Mouse (Mus musculus): ENCODE results near the gene Flrt1. TPM values are rescaled to one million over a fixed set of nuclear protein-coding genes. Genes with fewer than 3 reads are reported as not detected.

Flrt1 gene
- polyA plus RNA-seq, 1 experiment from 2014 or later: 9.5 TPM

GRCm38 (mm10) chr19:7126209-7126608 is 20.7 kb upstream of the Flrt1 start:
- Histone ChIP-seq H3K4me3 (ENCODE audit: low read depth, low read length) (no peak overlapping the region), H3K27ac (ENCODE audit: low read depth, low read length) (no peak overlapping the region), H3K4me2 (ENCODE audit: low read length) (no peak overlapping the region), H3K9me3 (replicated peaks; ENCODE audit: control insufficient read depth, low read length) (no peaks in the 10 kb centered on the region), H3K36me3 (ENCODE audit: control insufficient read depth, insufficient read depth, low read length) (no peaks in the 10 kb centered on the region), H3K27me3 (replicated peaks; ENCODE audit: control insufficient read depth, insufficient read depth, low read length) (no peaks in the 10 kb centered on the region), H3K9ac (ENCODE audit: low read length) (no peak overlapping the region), H3K4me1 (ENCODE audit: control insufficient read depth, insufficient read depth, low read length) (peaks cover 28% of the 10 kb centered on the region)
- DNase-seq (ENCODE audit: low spot score) (no peak), ATAC-seq (no peak)
- 73% methylated on average over 1 of the region's 1 CpGs for WGBS

- H3K4me3 ChIP-seq (ENCODE audit: low read depth, low read length): no peak overlapping the region
- DNase-seq (ENCODE audit: low spot score) (no peak), ATAC-seq (no peak)
- no peaks in the 10 kb centered on the region for H3K27me3 ChIP-seq (replicated peaks; ENCODE audit: control insufficient read depth, insufficient read depth, low read length)
- peaks cover 28% of the 10 kb centered on the region for H3K4me1 ChIP-seq (ENCODE audit: control insufficient read depth, insufficient read depth, low read length)
- H3K9me3 ChIP-seq (replicated peaks; ENCODE audit: control insufficient read depth, low read length): no peaks in the 10 kb centered on the region
- 92% methylated on average over 4 of the region's 4 CpGs for WGBS
- H3K27ac ChIP-seq (ENCODE audit: low read depth, low read length): no peak overlapping the region
- H3K36me3 ChIP-seq (ENCODE audit: control insufficient read depth, insufficient read depth, low read length): no peaks in the 10 kb centered on the region
- H3K4me2 ChIP-seq (ENCODE audit: low read length): no peak overlapping the region
- no peak overlapping the region for H3K9ac ChIP-seq (ENCODE audit: low read length)
Measured at GRCm38 (mm10) chr19:7125526-7126156, 20.1 kb upstream of the Flrt1 start.

- 0 out of 2 replicates have a peak overlapping the region, but pooled peaks have one; percentile 13 for H3K9ac ChIP-seq (ENCODE audit: low read length)
- peaks cover 12% of the 10 kb centered on the region for H3K4me1 ChIP-seq (ENCODE audit: control insufficient read depth, insufficient read depth, low read length)
- DNase-seq (ENCODE audit: low spot score) (no peak), ATAC-seq (peak; percentile 48)
- no peaks in the 10 kb centered on the region for H3K36me3 ChIP-seq (ENCODE audit: control insufficient read depth, insufficient read depth, low read length)
- no peaks in the 10 kb centered on the region for H3K27me3 ChIP-seq (replicated peaks; ENCODE audit: control insufficient read depth, insufficient read depth, low read length)
- peak overlapping the region; percentile 79 for H3K27ac ChIP-seq (ENCODE audit: low read depth, low read length)
- H3K4me3 ChIP-seq (ENCODE audit: low read depth, low read length): no peak overlapping the region
- no peaks in the 10 kb centered on the region for H3K9me3 ChIP-seq (replicated peaks; ENCODE audit: control insufficient read depth, low read length)
- WGBS: 40% methylated on average over 10 of the region's 10 CpGs
- H3K4me2 ChIP-seq (ENCODE audit: low read length): no peak overlapping the region
Measured at GRCm38 (mm10) chr19:7122698-7123306, 17.3 kb upstream of the Flrt1 start.

GRCm38 (mm10) chr19:7122277-7122676 is 16.7 kb upstream of the Flrt1 start:
- H3K27me3 ChIP-seq (replicated peaks; ENCODE audit: control insufficient read depth, insufficient read depth, low read length): no peaks in the 10 kb centered on the region
- no peak overlapping the region for H3K9ac ChIP-seq (ENCODE audit: low read length)
- H3K36me3 ChIP-seq (ENCODE audit: control insufficient read depth, insufficient read depth, low read length): no peaks in the 10 kb centered on the region
- 39% methylated on average over 4 of the region's 4 CpGs for WGBS
- peaks cover 12% of the 10 kb centered on the region for H3K4me1 ChIP-seq (ENCODE audit: control insufficient read depth, insufficient read depth, low read length)
- DNase-seq (ENCODE audit: low spot score) (no peak), ATAC-seq (peak; percentile 71)
- H3K4me3 ChIP-seq (ENCODE audit: low read depth, low read length): no peak overlapping the region
- peak overlapping the region; percentile 79 for H3K27ac ChIP-seq (ENCODE audit: low read depth, low read length)
- H3K9me3 ChIP-seq (replicated peaks; ENCODE audit: control insufficient read depth, low read length): no peaks in the 10 kb centered on the region
- H3K4me2 ChIP-seq (ENCODE audit: low read length): no peak overlapping the region

GRCm38 (mm10) chr19:7121252-7121651 is 15.7 kb upstream of the Flrt1 start:
- Histone ChIP-seq H3K4me1 (ENCODE audit: control insufficient read depth, insufficient read depth, low read length) (peaks cover 12% of the 10 kb centered on the region), H3K27me3 (replicated peaks; ENCODE audit: control insufficient read depth, insufficient read depth, low read length) (no peaks in the 10 kb centered on the region), H3K9me3 (replicated peaks; ENCODE audit: control insufficient read depth, low read length) (no peaks in the 10 kb centered on the region), H3K9ac (ENCODE audit: low read length) (no peak overlapping the region), H3K4me3 (ENCODE audit: low read depth, low read length) (no peak overlapping the region), H3K4me2 (ENCODE audit: low read length) (no peak overlapping the region), H3K27ac (ENCODE audit: low read depth, low read length) (no peak overlapping the region), H3K36me3 (ENCODE audit: control insufficient read depth, insufficient read depth, low read length) (no peaks in the 10 kb centered on the region)
- no peak for DNase-seq (ENCODE audit: low spot score)
- ATAC-seq: no peak
- 83% methylated on average over 11 of the region's 11 CpGs for WGBS

GRCm38 (mm10) chr19:7117653-7118307 is 12.3 kb upstream of the Flrt1 start:
- Histone ChIP-seq H3K9me3 (replicated peaks; ENCODE audit: control insufficient read depth, low read length) (no peaks in the 10 kb centered on the region), H3K9ac (ENCODE audit: low read length) (no peak overlapping the region), H3K4me3 (ENCODE audit: low read depth, low read length) (no peak overlapping the region), H3K36me3 (ENCODE audit: control insufficient read depth, insufficient read depth, low read length) (no peaks in the 10 kb centered on the region), H3K4me2 (ENCODE audit: low read length) (no peak overlapping the region), H3K27ac (ENCODE audit: low read depth, low read length) (no peak overlapping the region), H3K27me3 (replicated peaks; ENCODE audit: control insufficient read depth, insufficient read depth, low read length) (no peaks in the 10 kb centered on the region), H3K4me1 (ENCODE audit: control insufficient read depth, insufficient read depth, low read length) (peaks cover 25% of the 10 kb centered on the region)
- 80% methylated on average over 8 of the region's 8 CpGs for WGBS
- ATAC-seq (no peak), DNase-seq (ENCODE audit: low spot score) (no peak)

- Histone ChIP-seq H3K27ac (ENCODE audit: low read depth, low read length) (no peak overlapping the region), H3K4me1 (ENCODE audit: control insufficient read depth, insufficient read depth, low read length) (peaks cover 20% of the 10 kb centered on the region)
- ATAC-seq: no peak
Measured at GRCm38 (mm10) chr19:7117141-7117540, 11.6 kb upstream of the Flrt1 start.

GRCm38 (mm10) chr19:7116038-7116731 is 10.7 kb upstream of the Flrt1 start:
- Histone ChIP-seq H3K4me1 (ENCODE audit: control insufficient read depth, insufficient read depth, low read length) (peaks cover 19% of the 10 kb centered on the region), H3K9me3 (replicated peaks; ENCODE audit: control insufficient read depth, low read length) (no peaks in the 10 kb centered on the region), H3K4me3 (ENCODE audit: low read depth, low read length) (no peak overlapping the region), H3K27ac (ENCODE audit: low read depth, low read length) (no peak overlapping the region), H3K27me3 (replicated peaks; ENCODE audit: control insufficient read depth, insufficient read depth, low read length) (no peaks in the 10 kb centered on the region), H3K9ac (ENCODE audit: low read length) (no peak overlapping the region), H3K36me3 (ENCODE audit: control insufficient read depth, insufficient read depth, low read length) (no peaks in the 10 kb centered on the region), H3K4me2 (ENCODE audit: low read length) (no peak overlapping the region)
- 79% methylated on average over 4 of the region's 4 CpGs for WGBS
- DNase-seq (ENCODE audit: low spot score) (no peak), ATAC-seq (no peak)

More at GRCm38 (mm10) chr19:7117141-7117540, 11.6 kb upstream of the Flrt1 start:
- WGBS: 70% methylated on average over 4 of the region's 4 CpGs
- no peak overlapping the region for H3K4me2 ChIP-seq (ENCODE audit: low read length)
- H3K9me3 ChIP-seq (replicated peaks; ENCODE audit: control insufficient read depth, low read length): no peaks in the 10 kb centered on the region
- H3K9ac ChIP-seq (ENCODE audit: low read length): no peak overlapping the region
- no peaks in the 10 kb centered on the region for H3K36me3 ChIP-seq (ENCODE audit: control insufficient read depth, insufficient read depth, low read length)
- DNase-seq (ENCODE audit: low spot score): no peak
- H3K27me3 ChIP-seq (replicated peaks; ENCODE audit: control insufficient read depth, insufficient read depth, low read length): no peaks in the 10 kb centered on the region
- H3K4me3 ChIP-seq (ENCODE audit: low read depth, low read length): no peak overlapping the region

Data from forebrain, embryonic 14.5 days (tissue).